In genomic region chr11:79717801-79718200, GRCm38 (mm10) we compare ENCODE assay signal across 30 mouse cellular contexts.
DNase-seq lines count a peak whose midpoint lies in the region; ATAC-seq lines count a peak whose summit lies in the region.
"Had no signal": no experiment of that assay in that cellular context is flagged by ENCODE, and none has a peak within 500 bp of the region (broad histone marks: within the 10 kb centered on the region; RNA-seq: fewer than 3 reads in every experiment).

No protein-coding gene starts in this region.

- peaks cover 13% of the 10 kb centered on the region; the same call in 1 of the 2 replicates for H3K27me3 ChIP-seq in heart, embryonic 11.5 days (ENCODE audit: control insufficient read depth, insufficient read depth, low read length)
- peaks cover 14% of the 10 kb centered on the region for H3K27me3 ChIP-seq in heart, embryonic 12.5 days (replicated peaks)
- H3K27me3 ChIP-seq in lung, embryonic 16.5 days (ENCODE audit: control insufficient read depth, insufficient read depth, low read depth, low read length), result peaks cover 5% of the 10 kb centered on the region
- H3K27me3 ChIP-seq: stomach, embryonic 15.5 days had no signal

- no peak overlapping the region for H3K4me3 ChIP-seq in heart, embryonic 11.5 days (ENCODE audit: low read depth, low read length)
- H3K4me3 ChIP-seq in heart, embryonic 12.5 days, result no peak overlapping the region
- H3K4me3 ChIP-seq in lung, embryonic 16.5 days (ENCODE audit: low read length), result no peak overlapping the region
- peak overlapping the region; percentile 12 for H3K4me3 ChIP-seq in brown adipose tissue, adult 24 weeks (ENCODE audit: insufficient read depth, low read depth, low read length)
- H3K4me3 ChIP-seq: embryonic facial prominence, embryonic 12.5 days; heart, embryonic 10.5 days; left cerebral cortex, adult 2 months; lung, embryonic 15.5 days; midbrain, embryonic 10.5 days; midbrain, embryonic 15.5 days; neural tube, embryonic 12.5 days; stomach, embryonic 15.5 days had no signal

- no peak overlapping the region; the same call in 1 of the 2 replicates for H3K4me2 ChIP-seq in heart, embryonic 11.5 days
- H3K4me2 ChIP-seq in heart, embryonic 12.5 days, result no peak overlapping the region
- H3K4me2 ChIP-seq in lung, embryonic 16.5 days (ENCODE audit: low read depth, low read length), result no peak overlapping the region
- H3K4me2 ChIP-seq: embryonic facial prominence, embryonic 12.5 days; hindbrain, embryonic 14.5 days; lung, embryonic 15.5 days; midbrain, embryonic 15.5 days; neural tube, embryonic 12.5 days; stomach, embryonic 15.5 days had no signal

- intact Hi-C loops in left cerebral cortex, postnatal 14 days (cut with DNase I), result no loop called here

- peak overlapping the region; percentile 43; the same call in 1 of the 2 replicates for H3K9ac ChIP-seq in heart, embryonic 11.5 days (ENCODE audit: low read depth, low read length)
- no peak overlapping the region for H3K9ac ChIP-seq in heart, embryonic 12.5 days
- no peak overlapping the region for H3K9ac ChIP-seq in lung, embryonic 16.5 days (ENCODE audit: low read length)
- H3K9ac ChIP-seq: embryonic facial prominence, embryonic 12.5 days; forebrain, postnatal 0 days; hindbrain, embryonic 14.5 days; lung, embryonic 15.5 days; midbrain, embryonic 15.5 days; neural tube, embryonic 12.5 days; stomach, embryonic 15.5 days had no signal

- H3K9me3 ChIP-seq in heart, embryonic 11.5 days (replicated peaks; ENCODE audit: control insufficient read depth, low read length), result no peaks in the 10 kb centered on the region
- H3K9me3 ChIP-seq in heart, embryonic 12.5 days (replicated peaks), result no peaks in the 10 kb centered on the region
- no peaks in the 10 kb centered on the region for H3K9me3 ChIP-seq in lung, embryonic 16.5 days (ENCODE audit: control insufficient read depth, low read length)
- H3K9me3 ChIP-seq: embryonic facial prominence, embryonic 12.5 days; heart, embryonic 10.5 days; lung, embryonic 15.5 days; midbrain, embryonic 10.5 days; midbrain, embryonic 15.5 days; neural tube, embryonic 12.5 days; stomach, embryonic 15.5 days had no signal

- H3K4me1 ChIP-seq in heart, embryonic 11.5 days (ENCODE audit: control insufficient read depth, insufficient read depth, low read length), result peaks cover 11% of the 10 kb centered on the region
- peaks cover 26% of the 10 kb centered on the region for H3K4me1 ChIP-seq in heart, embryonic 12.5 days (replicated peaks)
- H3K4me1 ChIP-seq in lung, embryonic 16.5 days (replicated peaks; ENCODE audit: control insufficient read depth, insufficient read depth, low read length), result peaks cover 27% of the 10 kb centered on the region
- peaks cover 22% of the 10 kb centered on the region for H3K4me1 ChIP-seq in brown adipose tissue, adult 24 weeks (ENCODE audit: control insufficient read depth, insufficient read depth, insufficient read length, low read length)
- H3K4me1 ChIP-seq: midbrain, embryonic 15.5 days; neural tube, embryonic 12.5 days had no signal

- no peak overlapping the region for H3K27ac ChIP-seq in heart, embryonic 11.5 days (ENCODE audit: low read depth, low read length)
- H3K27ac ChIP-seq in heart, embryonic 12.5 days (ENCODE audit: poor library complexity, severe bottlenecking), result no peak overlapping the region
- 0 out of 2 replicates have a peak overlapping the region, but pooled peaks have one; percentile 6 for H3K27ac ChIP-seq in lung, embryonic 16.5 days (ENCODE audit: low read length)
- peak overlapping the region; percentile 90 for H3K27ac ChIP-seq in brown adipose tissue, adult 24 weeks (replicated peaks; ENCODE audit: low read depth, low read length)
- H3K27ac ChIP-seq: embryonic facial prominence, embryonic 12.5 days; heart, embryonic 10.5 days; hindbrain, embryonic 14.5 days; left cerebral cortex, adult 2 months; lung, embryonic 15.5 days; midbrain, embryonic 10.5 days; midbrain, embryonic 15.5 days; neural tube, embryonic 12.5 days; stomach, embryonic 15.5 days had no signal

- no peak for DNase-seq in lung, postnatal 14 days
- DNase-seq in right cerebral cortex, postnatal 4 days, result no peak
- no peak for DNase-seq in left cerebral cortex, postnatal 14 days (ENCODE audit: low spot score in 2 of 2)
- DNase-seq: cerebellum, adult 11-12 months; cerebellum, adult 9-11 months; embryo, embryonic 11 days; forebrain, postnatal 0 days; gastrocnemius, postnatal 25 days; heart, adult 11 months; heart, postnatal 4 days; kidney, adult 11 months; kidney, postnatal 14 days; liver; right cerebral cortex, adult 18-20 months; thymus, postnatal 14 days had no signal

- no peak for ATAC-seq in heart, embryonic 11.5 days (replicated peaks; ENCODE audit: insufficient number of reproducible peaks, low FRiP score, low TSS enrichment)
- no peak for ATAC-seq in heart, embryonic 12.5 days (ENCODE audit: insufficient number of reproducible peaks, low FRiP score)
- no peak for ATAC-seq in lung, embryonic 16.5 days (ENCODE audit: low read depth)
- ATAC-seq: CD4-positive, CD25-positive, alpha-beta regulatory T cell, adult 4 months; forebrain, postnatal 0 days; inflammation-experienced regulatory T-cells, adult 6 months; midbrain, embryonic 15.5 days had no signal

- 59% methylated on average over 7 of the region's 7 CpGs for WGBS in heart, embryonic 11.5 days (ENCODE audit: insufficient replicate concordance)
- 63% methylated on average over 7 of the region's 7 CpGs for WGBS in heart, embryonic 12.5 days
- WGBS in lung, embryonic 16.5 days, result 71% methylated on average over 7 of the region's 7 CpGs

- no peaks in the 10 kb centered on the region for H3K36me3 ChIP-seq in heart, embryonic 11.5 days (ENCODE audit: control insufficient read depth, insufficient read depth, low read length)
- H3K36me3 ChIP-seq in heart, embryonic 12.5 days, result no peaks in the 10 kb centered on the region
- H3K36me3 ChIP-seq in lung, embryonic 16.5 days (ENCODE audit: control insufficient read depth, insufficient read depth, low read length), result no peaks in the 10 kb centered on the region
- H3K36me3 ChIP-seq: embryonic facial prominence, embryonic 12.5 days; heart, embryonic 10.5 days; lung, embryonic 15.5 days; midbrain, embryonic 10.5 days; midbrain, embryonic 15.5 days; neural tube, embryonic 12.5 days; stomach, embryonic 15.5 days had no signal

Comparison
In these comparisons a context has a peak if more than half of its experiments do, and no peak if none do; other contexts are left out.
1. H3K27ac ChIP-seq: peak in lung, embryonic 16.5 days (single experiment) and brown adipose tissue, adult 24 weeks (single experiment); none in heart, embryonic 11.5 days (single experiment) and heart, embryonic 12.5 days (single experiment).